Mouse (Mus musculus) thymus, adult 2 months (tissue): Measurements from ENCODE around the gene Gm6169. TPM values are rescaled to one million over a fixed set of nuclear protein-coding genes. Genes with fewer than 3 reads are reported as not detected.
A peak's percentile ranks its signal among the peaks of the same experiment; 100 is the strongest.

ENCODE experiments used
- DNase-seq: peaks from one replicate; pipeline ENCODE4 v3.0.0; 2021
- H3K27ac ChIP-seq: fragments of 200-500 bp; 2 replicates; pipeline ENCODE4 v1.5.1; 2012; ENCODE audit warnings: low read length, control low read depth; ENCODE audit not compliant: control insufficient read depth, insufficient read depth
- H3K27me3 ChIP-seq: fragments of 200-500 bp; 2 replicates; pipeline ENCODE4 v1.6.1; 2012; ENCODE audit warnings: mild to moderate bottlenecking, low read length, moderate library complexity, mixed read lengths; ENCODE audit not compliant: control insufficient read depth, insufficient read depth
- H3K36me3 ChIP-seq: fragments of 200-500 bp; 2 replicates; pipeline ENCODE4 v1.6.1; 2012; ENCODE audit warnings: mild to moderate bottlenecking, low read length, moderate library complexity; ENCODE audit not compliant: control insufficient read depth, insufficient read depth
- H3K4me1 ChIP-seq: fragments of 200-500 bp; replicated peaks from 2 replicates; pipeline ENCODE4 v1.6.1; 2012; ENCODE audit warnings: low read length; ENCODE audit not compliant: control insufficient read depth, insufficient read depth
- H3K4me3 ChIP-seq: fragments of 200-500 bp; 2 replicates; pipeline ENCODE4 v1.5.1; 2012; ENCODE audit warnings: mild to moderate bottlenecking, low read length, control low read depth, moderate library complexity; ENCODE audit not compliant: control insufficient read depth, insufficient read depth
- CTCF ChIP-seq: fragments of 200-500 bp; IDR thresholded peaks from 2 replicates; pipeline ENCODE4 v1.5.1; 2012; ENCODE audit warnings: mild to moderate bottlenecking, control low read depth, low read length, moderate library complexity, borderline replicate concordance; ENCODE audit not compliant: control insufficient read depth, poor library complexity, insufficient read depth; ENCODE audit errors: extremely low read depth
- POLR2A ChIP-seq: fragments of 200-500 bp; IDR thresholded peaks from 2 replicates; pipeline ENCODE4 v1.6.1; 2012; ENCODE audit warnings: mild to moderate bottlenecking, low read length, control low read depth, moderate library complexity; ENCODE audit not compliant: control insufficient read depth, poor library complexity, insufficient read depth; ENCODE audit errors: extremely low read depth
- WGBS: fragments of 180-500 bp; shearing (Covaris S2); methylation state at CpG from one replicate; pipeline ENCODE4 v1.1.7; 2018; 5-methylcytosine and 5-hydroxymethylcytosine counted together
- polyA plus RNA-seq: library from polyadenylated mRNA; depleted of rRNA; stranded (reverse); fragments of >200 nt; gene quantifications from 2 replicates; pipeline ENCODE4 v1.2.3, GENCODE M21; 2012

Gm6169 gene
- polyA plus RNA-seq, 1 experiment = 0.90 TPM

- no peaks in the 10 kb centered on the region for H3K36me3 ChIP-seq
- H3K4me1 ChIP-seq = no peaks in the 10 kb centered on the region
- TF ChIP-seq CTCF (no peak), POLR2A (no peak)
- DNase-seq = no peak
- no peak overlapping the region for H3K4me3 ChIP-seq
- H3K27me3 ChIP-seq = no peaks in the 10 kb centered on the region
- H3K27ac ChIP-seq = no peak overlapping the region
- 90% methylated on average over 9 of the region's 9 CpGs for WGBS
Observed at GRCm38 (mm10) chr13:97086316-97086715, 12.7 kb downstream of the Gm6169 start.

- Histone ChIP-seq H3K4me1 (no peaks in the 10 kb centered on the region), H3K27ac (no peak overlapping the region), H3K4me3 (no peak overlapping the region), H3K27me3 (no peaks in the 10 kb centered on the region), H3K36me3 (no peaks in the 10 kb centered on the region)
- DNase-seq = no peak
- WGBS = 90% methylated on average over 7 of the region's 7 CpGs
- TF ChIP-seq CTCF (no peak), POLR2A (no peak)
Observed at GRCm38 (mm10) chr13:97082432-97082831, 16.6 kb downstream of the Gm6169 start.

GRCm38 (mm10) chr13:97080615-97081014 is 18.4 kb downstream of the Gm6169 start:
- DNase-seq = no peak
- no peaks in the 10 kb centered on the region for H3K4me1 ChIP-seq
- no peak overlapping the region for H3K4me3 ChIP-seq
- TF ChIP-seq POLR2A = no peak
- no peak for TF ChIP-seq CTCF
- H3K27me3 ChIP-seq = no peaks in the 10 kb centered on the region
- H3K36me3 ChIP-seq = no peaks in the 10 kb centered on the region
- no peak overlapping the region for H3K27ac ChIP-seq
- WGBS = 91% methylated on average over 3 of the region's 3 CpGs

DNA sequence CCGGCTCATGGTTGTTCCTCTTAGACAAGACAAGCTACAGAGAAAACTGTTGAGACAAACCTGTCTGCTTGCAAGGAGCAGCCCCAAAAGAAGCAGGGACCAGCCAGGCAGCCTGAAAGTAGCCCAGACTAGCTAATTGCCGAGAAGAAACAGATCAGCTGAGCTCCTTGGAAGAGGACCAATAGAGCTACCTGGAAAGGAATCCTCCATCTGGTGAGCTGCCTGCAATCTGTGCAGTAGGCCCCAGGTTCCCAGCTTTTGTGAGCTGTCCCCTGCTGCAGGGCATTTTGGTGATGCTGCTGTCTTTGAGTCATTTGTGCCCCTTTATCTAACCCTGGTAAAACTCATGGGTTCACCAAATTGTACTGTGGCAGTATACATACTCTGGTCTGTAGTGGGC is 18.8 kb downstream of the Gm6169 start:
- H3K27me3 ChIP-seq = no peaks in the 10 kb centered on the region
- H3K36me3 ChIP-seq = no peaks in the 10 kb centered on the region
- no peak for DNase-seq
- no peak overlapping the region for H3K4me3 ChIP-seq
- WGBS = 94% methylated on average over 2 of the region's 2 CpGs
- TF ChIP-seq POLR2A (no peak), CTCF (no peak)
- H3K27ac ChIP-seq = no peak overlapping the region
- no peaks in the 10 kb centered on the region for H3K4me1 ChIP-seq

DNA sequence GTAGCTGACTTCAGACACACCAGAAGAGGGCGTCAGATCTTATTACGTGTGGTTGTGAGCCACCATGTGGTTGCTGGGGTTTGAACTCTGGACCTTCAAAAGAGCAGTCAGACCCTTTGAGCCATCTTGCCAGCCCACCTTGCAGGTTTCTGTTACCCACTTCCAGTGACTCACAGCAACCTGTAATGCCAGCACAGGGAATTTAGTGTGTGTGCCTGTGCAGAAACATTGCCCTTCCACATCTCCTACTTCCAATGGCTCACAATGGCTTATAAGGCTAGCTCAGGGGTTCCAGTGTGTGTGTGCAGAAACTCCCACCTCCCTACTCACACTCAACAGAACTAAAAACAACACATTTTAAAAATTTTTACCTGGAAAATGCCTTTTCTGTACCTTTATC is 21.5 kb downstream of the Gm6169 start:
- Histone ChIP-seq H3K27ac (no peak overlapping the region), H3K4me3 (no peak overlapping the region), H3K4me1 (no peaks in the 10 kb centered on the region), H3K36me3 (no peaks in the 10 kb centered on the region), H3K27me3 (no peaks in the 10 kb centered on the region; the same call in 1 of the 2 replicates)
- no peak for DNase-seq
- TF ChIP-seq POLR2A = no peak
- no peak for TF ChIP-seq CTCF
- 95% methylated on average over 2 of the region's 2 CpGs for WGBS

GRCm38 (mm10) chr13:97073497-97073896 is 25.5 kb downstream of the Gm6169 start:
- H3K36me3 ChIP-seq = no peaks in the 10 kb centered on the region
- no peak overlapping the region for H3K4me3 ChIP-seq
- peaks cover 6% of the 10 kb centered on the region for H3K4me1 ChIP-seq
- TF ChIP-seq CTCF (no peak), POLR2A (no peak)
- no peak for DNase-seq
- peaks cover 11% of the 10 kb centered on the region for H3K27me3 ChIP-seq
- WGBS = 77% methylated on average over 1 of the region's 1 CpGs
- no peak overlapping the region for H3K27ac ChIP-seq

DNA sequence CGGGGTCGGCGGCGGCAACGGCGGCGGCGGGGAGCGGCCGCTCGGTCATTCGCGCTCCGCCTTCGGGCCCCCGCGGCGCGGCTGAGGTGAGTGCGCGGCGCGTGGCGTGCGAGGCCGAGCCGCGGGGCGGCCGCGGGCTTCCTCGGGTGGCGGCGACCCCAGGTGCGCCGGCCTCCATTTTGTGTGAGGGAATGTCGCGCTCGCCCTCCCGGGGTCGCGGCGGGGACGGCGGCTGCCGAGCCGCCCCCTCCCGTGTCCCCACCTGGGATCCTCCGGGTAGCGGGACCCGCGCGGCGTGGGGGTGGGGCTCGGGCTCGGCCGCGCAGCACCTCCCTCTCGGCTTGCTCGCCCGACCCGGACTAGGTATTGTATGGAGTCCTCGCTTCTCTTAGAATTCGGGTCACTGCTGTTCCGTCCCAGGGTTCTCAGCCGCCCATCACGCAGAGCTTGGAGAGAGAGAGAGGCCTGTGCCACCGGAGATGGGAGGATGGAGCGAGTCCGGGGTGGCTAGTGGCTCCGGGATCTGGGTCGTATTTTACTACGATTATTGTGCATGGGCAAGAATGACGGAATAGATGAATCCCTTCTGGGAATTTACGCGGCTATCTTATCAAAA is 27.3 kb downstream of the Gm6169 start:
- H3K27ac ChIP-seq = no peak overlapping the region
- 4% methylated on average over 76 of the region's 76 CpGs for WGBS
- DNase-seq = peak; percentile 14
- no peak for TF ChIP-seq POLR2A
- TF ChIP-seq CTCF = no peak
- peak overlapping the region; percentile 40 for H3K4me3 ChIP-seq
- H3K27me3 ChIP-seq = peaks cover 11% of the 10 kb centered on the region
- no peaks in the 10 kb centered on the region for H3K36me3 ChIP-seq
- peaks cover 6% of the 10 kb centered on the region for H3K4me1 ChIP-seq
